Mouse (Mus musculus) testis, adult 2 months (tissue): ENCODE results near the gene Ttc17. TPM values are rescaled to one million over a fixed set of nuclear protein-coding genes. Genes with fewer than 3 reads are reported as not detected.

Source experiments
- H3K27ac ChIP-seq: fragments of 200-500 bp; 2 replicates; pipeline ENCODE4 v1.5.1; 2012; ENCODE audit warnings: low read depth, low read length; ENCODE audit not compliant: control insufficient read depth, insufficient read depth
- H3K27me3 ChIP-seq: fragments of 200-500 bp; 2 replicates; pipeline ENCODE4 v1.6.1; 2012; ENCODE audit warnings: mild to moderate bottlenecking, low read length, moderate library complexity; ENCODE audit not compliant: control insufficient read depth, insufficient read depth
- H3K36me3 ChIP-seq: fragments of 200-500 bp; 2 replicates; pipeline ENCODE4 v1.6.1; 2012; ENCODE audit warnings: mild to moderate bottlenecking, low read length; ENCODE audit not compliant: control insufficient read depth, insufficient read depth
- H3K4me1 ChIP-seq: fragments of 200-500 bp; 2 replicates; pipeline ENCODE4 v1.6.1; 2012; ENCODE audit warnings: low read length; ENCODE audit not compliant: control insufficient read depth, insufficient read depth
- H3K4me3 ChIP-seq: fragments of 200-500 bp; 2 replicates; pipeline ENCODE4 v1.5.1; 2012; ENCODE audit warnings: low read depth, mild to moderate bottlenecking, low read length, moderate library complexity, mixed read lengths; ENCODE audit not compliant: control insufficient read depth
- CTCF ChIP-seq: fragments of 200-500 bp; IDR thresholded peaks from 2 replicates; pipeline ENCODE4 v1.5.1; 2012; ENCODE audit warnings: low read depth, mild to moderate bottlenecking, inconsistent platforms, low read length, moderate library complexity; ENCODE audit not compliant: control insufficient read depth, insufficient read depth, insufficient replicate concordance
- POLR2A ChIP-seq: fragments of 200-500 bp; IDR thresholded peaks from 2 replicates; pipeline ENCODE4 v1.6.1; 2012; ENCODE audit warnings: low read depth, mild to moderate bottlenecking, inconsistent platforms, low read length, moderate library complexity; ENCODE audit not compliant: control insufficient read depth
- polyA plus RNA-seq: library from polyadenylated mRNA; depleted of rRNA; stranded (reverse); fragments of >200 nt; gene quantifications from 2 replicates; pipeline ENCODE4 v1.2.3, GENCODE M21; 2012

The Ttc17 gene
- polyA plus RNA-seq, 1 experiment: 4.3 TPM

DNA sequence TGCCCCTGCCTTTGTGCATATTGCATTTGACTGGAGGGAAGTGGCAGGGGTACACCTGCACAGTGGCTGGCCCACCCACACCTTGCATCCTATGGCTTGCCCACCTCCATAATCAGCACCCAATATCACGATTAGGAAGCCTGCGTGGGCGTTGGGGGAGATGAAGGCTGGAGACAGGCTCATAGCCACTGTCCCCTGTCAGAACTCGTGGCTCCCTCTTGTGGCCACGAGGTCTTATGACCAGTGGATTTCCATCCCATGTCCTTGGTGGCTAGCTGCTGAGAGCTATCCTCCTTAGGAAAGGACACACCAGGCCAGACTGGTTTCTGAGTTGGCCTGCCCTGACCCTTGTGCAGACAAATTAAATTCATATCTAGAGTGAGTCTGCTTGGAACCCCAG, 116.0 kb downstream of the Ttc17 start:
- H3K36me3 ChIP-seq: no peaks in the 10 kb centered on the region
- TF ChIP-seq POLR2A (no peak), CTCF (peak; percentile 83)
- peaks cover 8% of the 10 kb centered on the region for H3K4me1 ChIP-seq
- H3K27me3 ChIP-seq: no peaks in the 10 kb centered on the region
- H3K4me3 ChIP-seq: no peak overlapping the region
- no peak overlapping the region for H3K27ac ChIP-seq

DNA sequence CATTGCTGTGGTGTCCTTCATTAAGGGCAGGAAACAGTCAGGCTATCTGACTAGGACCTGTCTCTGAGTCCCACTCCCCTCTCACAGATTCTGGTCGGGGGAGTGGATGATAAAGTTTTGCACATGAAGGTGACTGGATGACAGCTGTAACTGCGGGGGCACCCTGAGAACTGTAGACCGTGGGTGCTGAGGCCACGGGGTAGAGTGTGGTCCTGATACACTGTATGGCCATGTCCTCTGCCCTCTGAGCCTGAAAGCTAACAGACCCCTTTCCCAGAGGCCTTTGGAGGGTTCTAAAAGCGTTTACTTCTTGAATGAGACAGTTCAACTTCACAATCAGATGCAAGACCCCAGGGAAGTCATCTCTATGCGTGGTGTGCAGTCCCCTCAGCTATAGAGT, 116.8 kb downstream of the Ttc17 start:
- H3K4me3 ChIP-seq: no peak overlapping the region
- H3K27me3 ChIP-seq: no peaks in the 10 kb centered on the region
- no peak for TF ChIP-seq CTCF
- no peaks in the 10 kb centered on the region for H3K36me3 ChIP-seq
- no peak overlapping the region for H3K27ac ChIP-seq
- H3K4me1 ChIP-seq: peaks cover 8% of the 10 kb centered on the region

DNA sequence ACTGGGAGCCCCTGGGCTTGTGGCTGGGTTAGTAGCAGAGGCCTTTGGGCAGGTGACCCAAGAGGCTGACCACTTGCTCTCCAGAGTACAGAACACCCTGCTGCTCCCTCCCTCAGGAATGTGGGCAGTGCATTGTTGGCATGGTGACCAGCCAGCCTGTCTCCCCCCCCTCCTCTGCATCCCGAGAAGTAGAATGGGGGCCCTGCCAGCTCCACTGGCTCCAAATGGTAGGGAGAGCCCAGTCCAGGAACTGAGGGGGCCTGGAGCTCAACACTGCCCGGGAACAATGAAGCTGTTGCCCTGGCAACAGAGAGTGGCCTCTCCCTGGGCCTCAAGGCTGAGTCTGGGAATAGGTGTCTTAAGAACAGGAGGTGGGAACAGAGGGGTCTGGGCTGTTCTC, 117.3 kb downstream of the Ttc17 start:
- Histone ChIP-seq H3K27ac (no peak overlapping the region), H3K4me1 (peaks cover 8% of the 10 kb centered on the region), H3K4me3 (no peak overlapping the region), H3K36me3 (no peaks in the 10 kb centered on the region), H3K27me3 (no peaks in the 10 kb centered on the region)
- TF ChIP-seq POLR2A: no peak
- TF ChIP-seq CTCF: no peak

DNA sequence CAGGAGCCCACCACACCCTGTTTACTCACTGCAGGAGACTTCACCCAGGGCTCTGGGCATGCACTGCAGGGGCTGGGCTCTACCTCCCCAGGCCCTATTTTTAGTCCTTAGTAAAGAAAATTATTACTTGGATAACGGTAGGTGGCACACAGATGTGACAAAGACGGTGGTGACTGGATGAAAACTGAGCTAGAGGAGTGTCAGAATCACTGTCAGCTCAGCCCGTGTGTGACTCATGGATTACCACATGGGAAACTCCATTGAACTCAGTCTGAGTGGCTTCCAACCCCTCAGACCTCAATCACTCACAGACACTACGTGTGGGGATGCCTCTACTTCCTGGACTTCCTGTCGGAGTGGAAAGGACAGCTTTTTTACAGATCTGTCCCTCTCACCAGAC, 118.4 kb downstream of the Ttc17 start:
- no peaks in the 10 kb centered on the region for H3K36me3 ChIP-seq
- no peak overlapping the region for H3K27ac ChIP-seq
- H3K4me1 ChIP-seq: peaks cover 8% of the 10 kb centered on the region
- no peak overlapping the region for H3K4me3 ChIP-seq
- TF ChIP-seq CTCF (no peak), POLR2A (no peak)
- H3K27me3 ChIP-seq: no peaks in the 10 kb centered on the region

DNA sequence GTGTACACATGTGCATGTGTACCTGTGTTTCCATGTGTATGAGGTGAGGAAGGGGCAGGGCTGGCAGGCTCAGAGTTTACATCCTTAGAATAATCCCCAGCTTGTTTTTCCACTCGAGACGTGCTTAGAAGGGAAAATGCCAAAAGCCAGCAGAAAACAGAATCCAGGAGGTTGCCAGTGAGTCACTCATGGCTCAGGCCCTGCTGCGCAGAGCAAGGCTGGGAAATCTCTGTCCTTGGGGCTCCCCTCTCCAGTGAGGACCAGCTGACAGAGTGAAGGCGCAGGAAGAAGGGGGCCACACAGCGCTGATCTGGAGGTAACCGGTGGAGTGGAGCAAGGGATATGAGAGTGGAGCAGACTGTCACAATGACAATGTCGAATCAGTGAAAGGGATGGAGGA, 119.1 kb downstream of the Ttc17 start:
- TF ChIP-seq CTCF: no peak
- TF ChIP-seq POLR2A: no peak
- H3K27ac ChIP-seq: no peak overlapping the region

DNA sequence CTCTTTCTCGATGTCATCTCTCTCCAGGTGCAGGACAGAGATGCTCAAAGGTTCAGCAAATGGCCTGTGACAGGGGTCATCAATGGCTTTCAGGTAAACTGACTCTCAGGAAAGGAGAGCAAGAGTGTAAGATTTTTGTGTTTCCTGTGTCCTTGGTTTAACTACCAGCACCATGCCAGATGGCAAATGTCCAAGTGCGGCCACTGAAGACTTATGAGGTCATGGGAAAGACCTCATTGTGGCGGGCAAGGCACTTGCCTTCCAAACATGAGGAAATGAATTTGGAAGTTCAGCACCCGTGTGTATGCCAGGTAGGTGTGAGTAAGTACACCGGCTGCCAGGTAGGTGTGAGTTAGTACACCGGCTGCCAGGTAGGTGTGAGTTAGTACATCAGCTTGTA, 123.0 kb downstream of the Ttc17 start:
- TF ChIP-seq POLR2A (no peak), CTCF (no peak)
- no peak overlapping the region for H3K27ac ChIP-seq
- H3K36me3 ChIP-seq: no peaks in the 10 kb centered on the region
- H3K4me1 ChIP-seq: no peaks in the 10 kb centered on the region
- H3K4me3 ChIP-seq: no peak overlapping the region
- no peaks in the 10 kb centered on the region for H3K27me3 ChIP-seq

More for the DNA sequence above, 119.1 kb downstream of the Ttc17 start:
- no peak overlapping the region for H3K4me3 ChIP-seq
- no peaks in the 10 kb centered on the region for H3K27me3 ChIP-seq
- no peaks in the 10 kb centered on the region for H3K36me3 ChIP-seq
- peaks cover 8% of the 10 kb centered on the region for H3K4me1 ChIP-seq

DNA sequence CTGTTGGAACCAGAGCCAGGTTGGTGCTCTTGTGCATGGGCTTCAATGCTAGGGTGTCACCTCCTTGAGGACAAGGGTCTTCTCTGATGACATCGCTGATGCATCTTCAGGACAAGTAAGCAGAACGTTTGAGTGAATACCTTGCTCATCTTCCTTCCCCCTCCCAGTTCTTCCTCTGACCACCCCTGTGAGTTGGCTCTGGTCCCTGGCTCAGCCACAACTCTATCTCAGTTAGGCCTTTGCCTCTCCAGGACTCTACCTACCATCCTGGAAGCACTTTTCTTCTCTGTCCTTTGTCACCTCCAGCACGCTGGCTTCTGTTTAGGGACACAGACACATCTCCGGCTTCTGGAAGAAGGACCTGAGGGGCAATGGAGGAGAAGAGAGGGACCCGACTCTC, 126.9 kb downstream of the Ttc17 start:
- Histone ChIP-seq H3K27ac (no peak overlapping the region), H3K4me1 (no peaks in the 10 kb centered on the region), H3K36me3 (no peaks in the 10 kb centered on the region), H3K27me3 (no peaks in the 10 kb centered on the region), H3K4me3 (no peak overlapping the region)
- TF ChIP-seq CTCF: no peak
- no peak for TF ChIP-seq POLR2A

DNA sequence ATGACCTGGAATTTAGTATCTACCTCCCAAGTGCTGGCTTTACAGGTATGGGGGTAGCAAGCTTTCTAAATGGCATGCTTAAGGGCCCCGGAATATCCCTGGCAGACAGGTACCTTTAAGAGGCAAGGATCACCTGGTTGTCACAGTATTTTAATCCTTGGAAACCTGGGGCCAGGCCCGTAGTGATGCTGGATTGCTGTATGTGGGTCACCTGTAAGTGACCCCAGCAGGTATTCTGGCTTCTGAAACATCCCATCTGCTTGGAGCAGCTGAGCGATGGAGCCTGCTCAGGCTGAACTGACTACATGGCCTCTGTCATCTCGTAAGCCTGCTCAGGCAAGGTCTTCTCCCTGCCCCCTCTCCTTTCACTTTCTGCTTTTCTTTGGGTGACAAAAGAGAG, 130.4 kb downstream of the Ttc17 start:
- peaks cover 10% of the 10 kb centered on the region for H3K4me1 ChIP-seq
- H3K4me3 ChIP-seq: no peak overlapping the region
- no peaks in the 10 kb centered on the region for H3K27me3 ChIP-seq
- H3K27ac ChIP-seq: no peak overlapping the region
- no peak for TF ChIP-seq POLR2A
- no peak for TF ChIP-seq CTCF
- no peaks in the 10 kb centered on the region for H3K36me3 ChIP-seq
